Comparison of ENCODE assay signal across 20 mouse cellular contexts in genomic region chr5:112292343-112292980, GRCm38 (mm10). TPM values are rescaled to one million over a fixed set of nuclear protein-coding genes. Genes with fewer than 3 reads are reported as not detected.
DNase-seq lines count a peak whose midpoint lies in the region; ATAC-seq and TF ChIP-seq lines count a peak whose summit lies in the region.
"Had no signal": no experiment of that assay in that cellular context is flagged by ENCODE, and none has a peak within 500 bp of the region (broad histone marks: within the 10 kb centered on the region; RNA-seq: fewer than 3 reads in every experiment).

No protein-coding gene starts in this region.

- H3K9ac ChIP-seq in hindbrain, postnatal 0 days (replicated peaks; ENCODE audit: low read length), result no peak overlapping the region
- H3K9ac ChIP-seq in hindbrain, embryonic 14.5 days, result no peak overlapping the region
- H3K9ac ChIP-seq: forebrain, embryonic 15.5 days; heart, embryonic 15.5 days; lung, embryonic 15.5 days; stomach, embryonic 15.5 days had no signal

- DNase-seq in hindbrain, postnatal 0 days (ENCODE audit: low spot score), result no peak
- DNase-seq in hindbrain, embryonic 14.5 days (ENCODE audit: low spot score), result no peak
- DNase-seq in thymus, postnatal 4 days, result peak; percentile 19
- DNase-seq in thymus, adult 18-20 months, result no peak
- no peak for DNase-seq in c-Kit-positive CD71-positive TER-119-positive erythroid progenitor cells, embryonic 14.5 days (ENCODE audit: low spot score)
- no peak for DNase-seq in frontal cortex, postnatal 14 days (ENCODE audit: low spot score in 2 of 2)
- DNase-seq: cerebellum, postnatal 36 days; heart, adult 18-20 months; midbrain, embryonic 14.5 days; right cerebral cortex, adult 18-20 months had no signal

- no peaks in the 10 kb centered on the region for H3K9me3 ChIP-seq in hindbrain, postnatal 0 days (ENCODE audit: low read length)
- no peaks in the 10 kb centered on the region for H3K9me3 ChIP-seq in hindbrain, embryonic 14.5 days (ENCODE audit: control insufficient read depth, low read length)
- H3K9me3 ChIP-seq: forebrain, embryonic 15.5 days; heart, embryonic 15.5 days; lung, embryonic 15.5 days; stomach, embryonic 15.5 days had no signal

- no peaks in the 10 kb centered on the region for H3K27me3 ChIP-seq in hindbrain, postnatal 0 days (ENCODE audit: insufficient read depth, low read length)
- H3K27me3 ChIP-seq in hindbrain, embryonic 14.5 days (ENCODE audit: control insufficient read depth, insufficient read depth, low read length), result no peaks in the 10 kb centered on the region
- H3K27me3 ChIP-seq: forebrain, embryonic 15.5 days; heart, embryonic 15.5 days; lung, embryonic 15.5 days; stomach, embryonic 15.5 days had no signal

- no peaks in the 10 kb centered on the region for H3K36me3 ChIP-seq in hindbrain, postnatal 0 days (ENCODE audit: insufficient read depth, low read length)
- no peaks in the 10 kb centered on the region for H3K36me3 ChIP-seq in hindbrain, embryonic 14.5 days (replicated peaks; ENCODE audit: control insufficient read depth, insufficient read depth)
- H3K36me3 ChIP-seq: forebrain, embryonic 15.5 days; heart, embryonic 15.5 days; lung, embryonic 15.5 days; stomach, embryonic 15.5 days had no signal

- peak overlapping the region; percentile 36; the same call in 1 of the 2 replicates for H3K27ac ChIP-seq in hindbrain, postnatal 0 days
- H3K27ac ChIP-seq in hindbrain, embryonic 14.5 days, result no peak overlapping the region
- H3K27ac ChIP-seq in brown adipose tissue, adult 24 weeks (replicated peaks; ENCODE audit: low read depth, low read length), result peak overlapping the region; percentile 23; the same call in 1 of the 2 replicates
- H3K27ac ChIP-seq: forebrain, embryonic 15.5 days; heart, embryonic 15.5 days; kidney, postnatal 0 days; lung, embryonic 15.5 days; macrophage; stomach, embryonic 15.5 days had no signal

- ATAC-seq in hindbrain, postnatal 0 days, result no peak
- no peak for ATAC-seq in hindbrain, embryonic 14.5 days (ENCODE audit: low FRiP score)
- ATAC-seq: forebrain, embryonic 15.5 days; intestine, postnatal 0 days had no signal

- 72% methylated on average over 17 of the region's 17 CpGs for WGBS in hindbrain, postnatal 0 days
- 76% methylated on average over 17 of the region's 17 CpGs for WGBS in hindbrain, embryonic 14.5 days

- no peak overlapping the region for H3K4me2 ChIP-seq in hindbrain, postnatal 0 days (ENCODE audit: low read depth, low read length)
- no peak overlapping the region for H3K4me2 ChIP-seq in hindbrain, embryonic 14.5 days (replicated peaks)
- H3K4me2 ChIP-seq: forebrain, embryonic 15.5 days; heart, embryonic 15.5 days; lung, embryonic 15.5 days; stomach, embryonic 15.5 days had no signal

- peaks cover 8% of the 10 kb centered on the region; the same call in 1 of the 2 replicates for H3K4me1 ChIP-seq in hindbrain, postnatal 0 days (ENCODE audit: insufficient read depth, low read length)
- H3K4me1 ChIP-seq in hindbrain, embryonic 14.5 days (replicated peaks; ENCODE audit: control insufficient read depth, insufficient read depth, low read length), result peaks cover 11% of the 10 kb centered on the region; the same call in 1 of the 2 replicates
- peaks cover 74% of the 10 kb centered on the region for H3K4me1 ChIP-seq in brown adipose tissue, adult 24 weeks (ENCODE audit: control insufficient read depth, insufficient read depth, insufficient read length, low read length)

- H3K4me3 ChIP-seq in hindbrain, postnatal 0 days (ENCODE audit: low read length), result no peak overlapping the region
- H3K4me3 ChIP-seq in hindbrain, embryonic 14.5 days (replicated peaks; ENCODE audit: low read length), result no peak overlapping the region
- no peak overlapping the region for H3K4me3 ChIP-seq in brown adipose tissue, adult 24 weeks (ENCODE audit: insufficient read depth, low read depth, low read length)
- H3K4me3 ChIP-seq: erythroblast, embryonic 14.5 days; forebrain, embryonic 15.5 days; heart, embryonic 15.5 days; lung, embryonic 15.5 days; stomach, embryonic 15.5 days had no signal

- no peak for TF ChIP-seq CTCF in hindbrain, postnatal 0 days (IDR thresholded peaks at IDR 0.05; ENCODE audit: low read depth)

RNA-seq across cellular contexts. Expression of gene Tpst2, which starts 16.0 kb away (rescaled TPM):
- 46.9 and 57.0 TPM in 2 replicates for total RNA-seq in hindbrain, postnatal 0 days (2014; rRNA removed)
- polyA plus RNA-seq in hindbrain, postnatal 0 days (2015; fragmentation: Nextera tagmentation; extraction: Ambion mirVana), result 34.4 and 37.0 TPM in 2 replicates
- polyA plus RNA-seq in hindbrain, embryonic 14.5 days (2014; fragmentation: Nextera tagmentation; extraction: Ambion mirVana), result 29.0 and 30.4 TPM in 2 replicates
- polyA plus RNA-seq in brown adipose tissue, adult 24 weeks (2012; ENCODE audit: insufficient read depth, insufficient read length, missing spikeins), result 23.8 and 30.1 TPM in 2 replicates

RNA-seq across cellular contexts. Expression of gene Tfip11, which starts 33.7 kb away (rescaled TPM):
- total RNA-seq in hindbrain, postnatal 0 days (2014; rRNA removed), result 16.5 and 20.2 TPM in 2 replicates
- 24.3 and 24.4 TPM in 2 replicates for polyA plus RNA-seq in hindbrain, postnatal 0 days (2015; fragmentation: Nextera tagmentation; extraction: Ambion mirVana)
- 24.9 and 26.4 TPM in 2 replicates for polyA plus RNA-seq in hindbrain, embryonic 14.5 days (2014; fragmentation: Nextera tagmentation; extraction: Ambion mirVana)
- 9.5 and 9.8 TPM in 2 replicates for polyA plus RNA-seq in brown adipose tissue, adult 24 weeks (2012; ENCODE audit: insufficient read depth, insufficient read length, missing spikeins)

RNA-seq across cellular contexts. Expression of gene Crybb1, which starts 36.8 kb away (rescaled TPM):
- 8.0 and 11.7 TPM in 2 replicates for total RNA-seq in hindbrain, postnatal 0 days (2014; rRNA removed)
- polyA plus RNA-seq in hindbrain, postnatal 0 days (2015; fragmentation: Nextera tagmentation; extraction: Ambion mirVana), result 14.2 and 14.6 TPM in 2 replicates
- polyA plus RNA-seq in hindbrain, embryonic 14.5 days (2014; fragmentation: Nextera tagmentation; extraction: Ambion mirVana), result 3.6 and 3.9 TPM in 2 replicates
- not detected in 2 replicates for polyA plus RNA-seq in brown adipose tissue, adult 24 weeks (2012; ENCODE audit: insufficient read depth, insufficient read length, missing spikeins)
- total RNA-seq: ES-E14 had no signal
- polyA plus RNA-seq: erythroblast, embryonic 14.5 days; macrophage had no signal

RNA-seq across cellular contexts. Expression of gene Cryba4, which starts 40.1 kb away (rescaled TPM):
- total RNA-seq in hindbrain, postnatal 0 days (2014; rRNA removed), result 0.26 and 1.8 TPM in 2 replicates
- polyA plus RNA-seq in hindbrain, postnatal 0 days (2015; fragmentation: Nextera tagmentation; extraction: Ambion mirVana), result 1.6 and 2.4 TPM in 2 replicates
- polyA plus RNA-seq in hindbrain, embryonic 14.5 days (2014; fragmentation: Nextera tagmentation; extraction: Ambion mirVana), result 1.6 and 3.2 TPM in 2 replicates
- polyA plus RNA-seq in brown adipose tissue, adult 24 weeks (2012; ENCODE audit: insufficient read depth, insufficient read length, missing spikeins), result not detected in 2 replicates
- polyA plus RNA-seq: erythroblast, embryonic 14.5 days had no signal

RNA-seq across cellular contexts. Expression of gene Srrd, which starts 50.4 kb away (rescaled TPM):
- total RNA-seq in hindbrain, postnatal 0 days (2014; rRNA removed), result 84.3 and 92.0 TPM in 2 replicates
- polyA plus RNA-seq in hindbrain, postnatal 0 days (2015; fragmentation: Nextera tagmentation; extraction: Ambion mirVana), result 49.1 and 56.0 TPM in 2 replicates
- polyA plus RNA-seq in hindbrain, embryonic 14.5 days (2014; fragmentation: Nextera tagmentation; extraction: Ambion mirVana), result 60.4 and 62.5 TPM in 2 replicates
- 8.3 and 14.3 TPM in 2 replicates for polyA plus RNA-seq in brown adipose tissue, adult 24 weeks (2012; ENCODE audit: insufficient read depth, insufficient read length, missing spikeins)
